Mouse (Mus musculus) forebrain, embryonic 11.5 days (tissue): ENCODE data around the gene Pigo. TPM values are rescaled to one million over a fixed set of nuclear protein-coding genes. Genes with fewer than 3 reads are reported as not detected.

ENCODE experiments used
- ATAC-seq: fragments of 200-750 bp; cut with Nextera tagmentation; replicated peaks from 2 replicates; pipeline ENCODE4 v1.8.0; 2017; ENCODE audit warnings: moderate TSS enrichment; ENCODE audit not compliant: low FRiP score
- DNase-seq: peaks from one replicate; pipeline ENCODE4 v3.0.0-alpha.2; 2017; ENCODE audit warnings: low spot score
- H3K27ac ChIP-seq: fragments of 300-500 bp; sonication (generic); 2 replicates; pipeline ENCODE4 v1.5.1; 2014; ENCODE audit warnings: low read depth, low read length
- H3K27me3 ChIP-seq: fragments of 300-500 bp; sonication (generic); 2 replicates; pipeline ENCODE4 v1.6.1; 2014; ENCODE audit warnings: mild to moderate bottlenecking, low read length, mixed read lengths; ENCODE audit not compliant: control insufficient read depth, insufficient read depth
- H3K36me3 ChIP-seq: fragments of 300-500 bp; sonication (generic); 2 replicates; pipeline ENCODE4 v1.6.1; 2014; ENCODE audit warnings: mild to moderate bottlenecking, low read length, moderate library complexity, mixed read lengths; ENCODE audit not compliant: control insufficient read depth, insufficient read depth
- H3K4me1 ChIP-seq: fragments of 300-500 bp; sonication (generic); replicated peaks from 2 replicates; pipeline ENCODE4 v1.6.1; 2014; ENCODE audit warnings: low read length, mixed read lengths; ENCODE audit not compliant: control insufficient read depth, insufficient read depth
- H3K4me2 ChIP-seq: fragments of 300-500 bp; sonication (generic); 2 replicates; pipeline ENCODE4 v1.6.1; 2014; ENCODE audit warnings: low read depth, mild to moderate bottlenecking, low read length, moderate library complexity, mixed read lengths; ENCODE audit not compliant: severe bottlenecking
- H3K4me3 ChIP-seq: fragments of 300-500 bp; sonication (generic); 2 replicates; pipeline ENCODE4 v1.5.1; 2014; ENCODE audit warnings: low read depth, low read length
- H3K9ac ChIP-seq: fragments of 300-500 bp; sonication (generic); 2 replicates; pipeline ENCODE4 v1.6.1; 2014; ENCODE audit warnings: low read length
- H3K9me3 ChIP-seq: fragments of 300-500 bp; sonication (generic); 2 replicates; pipeline ENCODE4 v1.6.1; 2016; ENCODE audit warnings: low read length, mixed read lengths; ENCODE audit not compliant: control insufficient read depth
- WGBS: fragments of 180-500 bp; shearing (Covaris S2); extraction: QIAGEN DNeasy Blood & Tissue Kit; methylation state at CpG from one replicate; pipeline ENCODE4 v1.1.7; 2014; 5-methylcytosine and 5-hydroxymethylcytosine counted together
- polyA plus RNA-seq: library from polyadenylated mRNA; unstranded; fragments of >200 nt; fragmentation: Nextera tagmentation; extraction: Ambion mirVana; gene quantifications from 2 replicates; pipeline ENCODE4 v1.2.1, GENCODE M21; 2014

The Pigo gene
- polyA plus RNA-seq, 1 experiment from 2014 or later = 25.8 TPM

DNA sequence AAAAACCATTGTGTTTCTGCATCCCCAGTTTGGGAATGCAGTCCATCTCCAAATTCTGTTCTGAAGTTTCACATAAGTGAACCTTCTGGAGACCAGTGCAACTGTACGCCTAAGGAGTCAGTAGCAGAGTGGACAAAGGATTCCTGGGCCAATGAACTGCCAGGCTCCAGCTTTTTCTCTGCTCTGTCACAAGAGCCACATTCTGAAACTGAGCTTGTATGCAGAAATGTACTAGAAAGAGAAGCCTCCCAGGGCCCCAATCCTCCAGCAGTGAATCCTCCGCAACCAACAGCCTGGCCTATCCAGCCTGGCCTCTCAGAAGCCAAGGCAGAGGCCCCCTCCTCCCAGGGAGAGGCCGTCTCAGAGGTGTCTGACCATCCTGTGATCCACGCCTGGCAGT is 52.7 kb downstream of the Pigo start:
- H3K4me2 ChIP-seq = no peak overlapping the region
- H3K9ac ChIP-seq = no peak overlapping the region
- DNase-seq (no peak), ATAC-seq (no peak)
- H3K27me3 ChIP-seq = no peaks in the 10 kb centered on the region
- no peak overlapping the region for H3K4me3 ChIP-seq
- H3K27ac ChIP-seq = no peak overlapping the region
- H3K4me1 ChIP-seq = no peaks in the 10 kb centered on the region
- 66% methylated on average over 4 of the region's 4 CpGs for WGBS
- no peaks in the 10 kb centered on the region for H3K9me3 ChIP-seq
- H3K36me3 ChIP-seq = no peaks in the 10 kb centered on the region; the same call in 1 of the 2 replicates

- H3K4me1 ChIP-seq = no peaks in the 10 kb centered on the region
- no peak within 1 kb of the TSS for H3K4me3 ChIP-seq
- H3K27me3 ChIP-seq = no peaks in the 10 kb centered on the region
- no peaks in the 10 kb centered on the region for H3K36me3 ChIP-seq
- ATAC-seq (no peak), DNase-seq (no peak)
- H3K9ac ChIP-seq = no peak within 1 kb of the TSS
- no peaks in the 10 kb centered on the region for H3K9me3 ChIP-seq
- no peak within 1 kb of the TSS for H3K27ac ChIP-seq
- 86% methylated on average over 4 of the region's 4 CpGs for WGBS
- H3K4me2 ChIP-seq = no peak within 1 kb of the TSS
These were observed 56.3 kb downstream of the Pigo start, which contains the start of gene 1700022I11Rik for GRCm38 (mm10) chr4:42969304-42969703. Gene 1700022I11Rik (plus strand): TSS chr4:42969604.

Other genes starting within 250 kb of the Pigo start
- 0.08 and 0.28 TPM in 2 replicates for gene Fam205a1, start 171.9 kb downstream of the Pigo start, polyA plus RNA-seq
- 0.33 and 0.43 TPM in 2 replicates for gene Gm12394, start 169.0 kb downstream of the Pigo start, polyA plus RNA-seq
- gene Fam205c, start 151.6 kb downstream of the Pigo start, polyA plus RNA-seq = 0.84 and 1.00 TPM in 2 replicates
- gene Phf24, start 109.2 kb downstream of the Pigo start, polyA plus RNA-seq = 1.3 and 2.1 TPM in 2 replicates
- 16.4 and 24.7 TPM in 2 replicates for gene Dnajb5, start 76.0 kb downstream of the Pigo start, polyA plus RNA-seq
- gene 1700022I11Rik, start 56.2 kb downstream of the Pigo start, polyA plus RNA-seq = 0.56 and 0.96 TPM in 2 replicates
- 653 and 672 TPM in 2 replicates for gene Vcp, start 25.3 kb downstream of the Pigo start, polyA plus RNA-seq
- 24.6 and 24.7 TPM in 2 replicates for gene Fancg, start 15.3 kb downstream of the Pigo start, polyA plus RNA-seq
- gene Stoml2, start 5.9 kb upstream of the Pigo start, polyA plus RNA-seq = 378 and 409 TPM in 2 replicates
- 28.1 and 28.9 TPM in 2 replicates for gene Fam214b, start 20.4 kb upstream of the Pigo start, polyA plus RNA-seq
- 22.9 and 23.0 TPM in 2 replicates for gene Unc13b, start 33.1 kb upstream of the Pigo start, polyA plus RNA-seq
- 0.20 and 0.60 TPM in 2 replicates for gene Atp8b5, start 241.3 kb upstream of the Pigo start, polyA plus RNA-seq